Mouse (Mus musculus): ENCODE measurements at regions not wholly inside any gene's neighbourhood (a gene's known extent, or its start where the extent isn't known, plus 50 kb on each side); places are given as distances from the start of the nearest gene placed in this dataset.

DNA sequence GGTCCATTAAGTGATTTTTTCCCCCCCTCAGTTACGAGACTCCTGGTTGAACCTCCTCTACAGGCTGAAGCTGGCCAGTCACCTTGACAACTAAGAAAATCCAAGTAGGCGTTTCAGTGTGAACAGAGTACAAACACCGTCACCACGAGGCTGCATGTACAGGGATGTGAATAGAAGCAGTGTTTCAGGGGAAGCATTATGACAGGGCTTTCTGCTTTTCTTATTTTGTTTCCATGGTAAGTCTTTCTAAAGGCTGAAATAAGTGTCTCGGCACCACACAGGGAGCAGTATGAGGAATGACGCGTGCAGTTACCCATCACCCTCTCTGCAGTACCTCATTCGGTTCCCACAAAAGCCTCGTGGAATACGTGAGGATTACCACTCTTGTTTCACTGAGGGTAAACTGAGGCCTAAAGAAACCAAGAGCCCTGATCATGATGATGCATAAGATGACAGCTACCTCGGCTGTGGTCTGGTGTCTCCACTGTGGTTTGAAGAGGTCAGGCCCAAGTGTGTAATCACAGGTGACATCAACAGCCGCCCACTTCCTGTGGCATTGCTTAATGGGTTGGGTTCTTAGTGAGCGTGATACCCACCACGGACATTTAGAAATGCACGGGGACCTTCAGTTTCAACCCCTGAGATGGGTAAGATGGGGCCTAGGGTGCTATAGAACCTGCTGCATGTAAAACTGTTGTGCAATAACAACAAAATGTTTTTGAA lies 230.5 kb downstream of the Foxo1 start:
- Histone ChIP-seq H3K4me2 (no peak overlapping the region), H3K27me3 (no peaks in the 10 kb centered on the region), H3K4me3 (replicated peaks) (no peak overlapping the region), H3K4me1 (peaks cover 6% of the 10 kb centered on the region; the same call in 1 of the 2 replicates), H3K27ac (no peak overlapping the region), H3K36me3 (no peaks in the 10 kb centered on the region), H3K9me3 (replicated peaks) (no peaks in the 10 kb centered on the region), H3K9ac (no peak overlapping the region)
- no peak for ATAC-seq (replicated peaks; ENCODE audit: low FRiP score)
- WGBS = 89% methylated on average over 15 of the region's 15 CpGs

DNA sequence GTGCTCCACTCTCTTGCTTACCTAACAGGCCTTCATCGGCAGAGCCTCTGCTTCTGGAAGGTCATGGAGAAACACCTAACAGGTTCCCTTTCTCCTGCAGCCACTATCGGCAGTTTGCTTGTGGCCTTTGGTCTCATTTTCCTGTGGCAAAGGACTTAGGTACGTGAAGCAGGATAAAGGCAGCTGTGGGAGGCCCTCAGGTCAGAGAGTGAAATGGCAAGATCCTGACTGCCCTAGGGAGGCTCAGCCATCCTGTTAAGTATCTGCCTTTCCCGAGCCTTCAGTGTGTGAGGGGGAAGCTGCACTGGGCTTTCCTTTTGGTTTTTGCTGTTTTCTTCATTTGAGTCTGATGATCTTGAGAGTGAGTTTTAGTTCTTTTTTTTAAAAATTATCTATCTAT lies 228.8 kb downstream of the Foxo1 start:
- no peak for ATAC-seq (replicated peaks; ENCODE audit: low FRiP score)
- no peaks in the 10 kb centered on the region for H3K9me3 ChIP-seq (replicated peaks)

DNA sequence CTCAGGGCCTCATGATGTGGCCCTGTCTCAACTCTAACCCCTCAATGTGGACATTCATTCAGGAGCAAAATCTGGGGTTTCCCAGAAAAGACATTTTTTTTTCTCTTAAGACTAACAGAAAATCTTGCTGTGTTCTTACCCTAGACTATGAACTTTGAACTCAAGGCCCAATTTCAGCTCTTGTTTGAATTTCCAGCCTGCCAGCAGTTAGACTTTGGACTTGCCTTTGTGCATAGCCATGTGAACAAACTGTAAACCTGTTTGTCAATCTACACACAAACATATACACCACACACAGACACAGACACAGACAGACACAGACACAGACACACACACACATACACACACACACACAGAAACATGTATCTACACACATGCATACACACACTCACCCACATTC lies 227.3 kb downstream of the Foxo1 start:
- Histone ChIP-seq H3K27ac (no peak overlapping the region), H3K36me3 (no peaks in the 10 kb centered on the region), H3K27me3 (no peaks in the 10 kb centered on the region), H3K4me2 (no peak overlapping the region), H3K9ac (no peak overlapping the region), H3K9me3 (replicated peaks) (no peaks in the 10 kb centered on the region), H3K4me3 (replicated peaks) (no peak overlapping the region), H3K4me1 (no peaks in the 10 kb centered on the region)
- no peak for ATAC-seq (replicated peaks; ENCODE audit: low FRiP score)

More for the DNA sequence above, 228.8 kb downstream of the Foxo1 start:
- Histone ChIP-seq H3K4me2 (no peak overlapping the region), H3K27ac (no peak overlapping the region), H3K36me3 (no peaks in the 10 kb centered on the region), H3K27me3 (no peaks in the 10 kb centered on the region), H3K9ac (no peak overlapping the region), H3K4me1 (0 out of 2 replicates have a peak, but pooled peaks cover 2% of the 10 kb centered on the region), H3K4me3 (replicated peaks) (no peak overlapping the region)
- 77% methylated on average over 4 of the region's 4 CpGs for WGBS

DNA sequence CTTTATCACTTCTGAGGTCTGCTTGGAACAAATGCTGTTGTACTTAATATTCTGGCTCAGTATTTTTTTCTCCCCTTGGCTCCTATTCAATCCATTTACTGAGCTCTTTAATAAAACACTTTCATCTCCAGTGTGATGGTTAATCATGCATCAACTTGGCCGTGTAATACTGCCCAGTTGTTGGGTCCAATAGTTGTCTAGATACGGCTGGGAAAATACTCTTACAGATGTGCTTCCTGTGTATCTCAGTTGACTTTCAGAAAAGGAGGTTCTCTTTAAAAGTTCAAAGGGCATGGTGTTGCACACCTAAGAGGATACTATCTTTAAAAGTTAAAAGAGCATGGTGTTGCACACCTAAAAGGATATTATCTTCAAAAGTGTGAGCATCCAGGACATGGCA lies 226.8 kb downstream of the Foxo1 start:
- no peak overlapping the region for H3K27ac ChIP-seq

DNA sequence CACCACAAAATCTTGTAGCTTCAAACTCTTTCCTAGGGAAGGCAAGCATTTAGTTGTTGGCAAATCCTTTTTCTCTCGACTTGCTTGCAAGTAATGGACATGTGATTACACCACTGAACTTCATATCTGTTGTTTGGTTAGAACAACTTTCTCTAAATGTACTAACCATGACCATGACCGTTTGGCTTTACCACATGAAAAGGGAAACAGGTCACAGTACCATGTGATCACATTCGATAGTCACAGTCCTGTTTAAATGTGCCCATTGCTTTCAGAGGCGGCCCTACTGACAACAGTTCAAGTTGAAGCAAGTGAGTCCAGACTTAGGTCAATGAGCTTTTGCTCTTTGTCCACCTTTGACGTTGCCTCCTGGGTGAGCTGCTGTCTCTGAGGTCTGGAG lies 211.1 kb downstream of the Foxo1 start:
- no peak overlapping the region for H3K4me2 ChIP-seq
- WGBS = 82% methylated on average over 5 of the region's 5 CpGs
- H3K9me3 ChIP-seq (replicated peaks) = no peaks in the 10 kb centered on the region
- no peaks in the 10 kb centered on the region for H3K27me3 ChIP-seq
- H3K4me1 ChIP-seq = no peaks in the 10 kb centered on the region
- no peak overlapping the region for H3K4me3 ChIP-seq (replicated peaks)
- no peak overlapping the region for H3K27ac ChIP-seq
- no peak for ATAC-seq (replicated peaks; ENCODE audit: low FRiP score)
- H3K36me3 ChIP-seq = no peaks in the 10 kb centered on the region
- no peak overlapping the region for H3K9ac ChIP-seq

More for the DNA sequence above, 226.8 kb downstream of the Foxo1 start:
- Histone ChIP-seq H3K27me3 (no peaks in the 10 kb centered on the region), H3K9me3 (replicated peaks) (no peaks in the 10 kb centered on the region), H3K36me3 (no peaks in the 10 kb centered on the region), H3K9ac (no peak overlapping the region), H3K4me2 (no peak overlapping the region), H3K4me3 (replicated peaks) (no peak overlapping the region), H3K4me1 (no peaks in the 10 kb centered on the region)
- 61% methylated on average over 2 of the region's 2 CpGs for WGBS
- ATAC-seq (replicated peaks; ENCODE audit: low FRiP score) = no peak

DNA sequence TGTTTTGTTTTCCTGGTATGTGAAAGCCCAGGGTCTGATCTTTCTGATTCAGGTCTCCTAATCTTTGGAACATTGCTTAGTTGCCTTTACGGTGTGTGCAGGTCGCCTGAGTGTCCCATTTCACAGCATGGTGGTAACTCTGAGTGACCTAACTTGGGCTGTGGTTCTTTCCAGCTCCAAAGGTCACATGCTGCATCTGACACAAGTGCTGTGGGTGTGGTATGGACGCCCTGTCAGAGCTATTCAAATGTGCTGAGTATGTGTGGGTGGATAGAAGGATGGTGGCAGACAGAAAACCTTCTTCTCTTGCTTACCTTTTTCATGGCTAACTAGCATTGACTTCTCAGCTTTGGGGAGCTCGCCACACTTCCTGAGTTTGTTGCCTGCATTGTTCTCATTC lies 201.8 kb downstream of the Foxo1 start:
- Histone ChIP-seq H3K9ac (no peak overlapping the region), H3K36me3 (no peaks in the 10 kb centered on the region), H3K9me3 (replicated peaks) (peaks cover 12% of the 10 kb centered on the region), H3K4me3 (replicated peaks) (no peak overlapping the region), H3K27me3 (no peaks in the 10 kb centered on the region), H3K27ac (no peak overlapping the region), H3K4me1 (no peaks in the 10 kb centered on the region), H3K4me2 (no peak overlapping the region)
- 86% methylated on average over 4 of the region's 4 CpGs for WGBS
- no peak for ATAC-seq (replicated peaks; ENCODE audit: low FRiP score)

DNA sequence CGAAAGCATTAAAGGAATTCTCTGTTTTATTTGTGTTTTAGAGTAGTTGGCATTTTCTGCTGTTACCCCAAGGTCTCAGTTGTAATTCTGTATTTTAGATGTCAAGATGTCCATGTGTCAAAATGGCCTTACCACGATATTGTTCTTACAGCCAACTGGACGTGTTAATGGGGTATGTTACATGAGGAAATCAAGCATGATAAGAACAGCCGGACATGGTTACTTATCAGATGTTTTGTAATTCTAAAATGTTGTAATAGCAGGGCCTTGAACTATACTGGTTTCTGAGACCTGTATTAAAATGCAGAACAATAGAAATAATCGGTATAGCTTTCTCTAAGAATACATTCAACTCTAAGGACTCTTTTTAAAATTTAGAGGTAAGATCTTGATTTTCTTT lies 201.3 kb downstream of the Foxo1 start:
- H3K9me3 ChIP-seq (replicated peaks) = peaks cover 12% of the 10 kb centered on the region
- H3K9ac ChIP-seq = no peak overlapping the region
- no peak for ATAC-seq (replicated peaks; ENCODE audit: low FRiP score)
- H3K4me2 ChIP-seq = no peak overlapping the region
- H3K4me3 ChIP-seq (replicated peaks) = no peak overlapping the region
- WGBS = 83% methylated on average over 5 of the region's 5 CpGs
- no peaks in the 10 kb centered on the region for H3K4me1 ChIP-seq
- no peak overlapping the region for H3K27ac ChIP-seq
- no peaks in the 10 kb centered on the region for H3K27me3 ChIP-seq
- H3K36me3 ChIP-seq = no peaks in the 10 kb centered on the region

DNA sequence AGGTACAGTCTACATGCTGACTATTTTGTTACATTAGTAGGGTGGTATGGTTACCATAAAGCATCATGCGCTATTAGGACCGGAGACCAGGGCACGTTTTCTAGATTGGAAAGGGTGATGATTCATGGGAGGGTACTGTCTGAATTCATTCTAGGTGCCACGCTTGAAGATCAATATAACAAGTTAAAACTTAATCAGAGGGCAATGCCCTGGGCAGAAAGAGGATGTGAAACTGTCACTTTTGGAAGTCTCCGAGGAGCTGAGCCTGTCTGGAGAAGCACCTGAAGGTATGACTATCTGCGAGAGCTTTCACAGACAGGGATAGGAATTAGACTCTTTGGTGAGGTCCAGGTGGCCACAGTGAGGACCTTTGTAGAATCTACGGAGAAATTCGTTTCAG lies 200.2 kb downstream of the Foxo1 start:
- Histone ChIP-seq H3K9ac (no peak overlapping the region), H3K9me3 (replicated peaks) (peaks cover 12% of the 10 kb centered on the region), H3K36me3 (no peaks in the 10 kb centered on the region), H3K4me2 (no peak overlapping the region), H3K4me1 (0 out of 2 replicates have a peak, but pooled peaks cover 2% of the 10 kb centered on the region), H3K27me3 (no peaks in the 10 kb centered on the region), H3K4me3 (replicated peaks) (no peak overlapping the region), H3K27ac (no peak overlapping the region)
- WGBS = 89% methylated on average over 8 of the region's 8 CpGs
- ATAC-seq (replicated peaks; ENCODE audit: low FRiP score) = no peak

DNA sequence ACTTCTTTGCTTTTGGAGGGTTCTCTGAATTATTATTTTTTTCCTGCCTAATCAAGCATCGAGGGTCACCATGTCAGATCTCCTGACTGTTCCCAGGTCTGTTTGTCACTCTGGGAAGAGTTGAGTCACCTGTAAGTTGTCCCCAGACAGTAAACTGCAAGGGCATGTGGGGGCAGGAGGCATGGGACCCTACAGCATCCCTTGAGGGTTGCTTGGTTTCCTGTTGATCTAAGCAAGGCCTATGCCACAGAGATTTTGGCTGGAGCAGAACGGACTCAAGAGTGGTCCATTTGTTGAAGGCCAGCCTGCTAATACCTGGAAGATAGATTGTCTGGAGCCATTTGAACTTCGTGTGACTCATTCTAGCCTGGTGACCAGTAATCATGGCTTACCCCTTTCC lies 199.7 kb downstream of the Foxo1 start:
- H3K27ac ChIP-seq = no peak overlapping the region
- H3K36me3 ChIP-seq = no peaks in the 10 kb centered on the region
- H3K4me2 ChIP-seq = no peak overlapping the region
- WGBS = 63% methylated on average over 3 of the region's 3 CpGs
- ATAC-seq (replicated peaks; ENCODE audit: low FRiP score) = no peak
- no peak overlapping the region for H3K4me3 ChIP-seq (replicated peaks)
- H3K9ac ChIP-seq = no peak overlapping the region
- H3K27me3 ChIP-seq = no peaks in the 10 kb centered on the region
- 0 out of 2 replicates have a peak, but pooled peaks cover 2% of the 10 kb centered on the region for H3K4me1 ChIP-seq
- peaks cover 12% of the 10 kb centered on the region for H3K9me3 ChIP-seq (replicated peaks)

DNA sequence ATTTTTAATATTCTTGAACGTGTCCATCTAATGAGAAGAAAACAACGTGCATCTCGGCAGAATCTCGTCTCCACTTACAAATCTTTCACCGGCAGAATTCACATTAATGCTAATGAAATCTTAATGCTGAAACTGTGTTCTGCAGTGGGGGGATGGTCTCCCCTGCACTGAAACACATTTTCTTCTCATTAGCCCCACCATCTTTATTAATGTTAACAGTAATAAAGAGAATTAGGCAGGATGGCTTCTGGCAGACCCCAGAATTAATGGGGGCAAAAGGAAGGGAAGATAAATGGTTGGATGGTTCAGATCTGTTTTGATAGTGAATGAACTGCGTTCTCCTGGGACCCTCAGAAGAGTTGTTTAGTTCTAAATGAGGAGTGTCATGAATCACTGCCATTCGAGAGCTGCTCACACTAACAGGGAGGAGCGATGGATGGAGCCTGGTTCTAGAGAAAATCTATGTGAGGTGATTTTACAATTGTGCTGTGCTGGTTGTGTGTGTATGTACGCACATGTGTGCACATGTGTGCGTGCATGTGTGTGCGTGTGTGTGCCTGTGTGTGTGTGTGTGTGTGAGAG lies 198.9 kb downstream of the Foxo1 start:
- H3K4me2 ChIP-seq = no peak overlapping the region
- H3K27me3 ChIP-seq = no peaks in the 10 kb centered on the region
- 39% methylated on average over 11 of the region's 11 CpGs for WGBS
- 0 out of 2 replicates have a peak, but pooled peaks cover 2% of the 10 kb centered on the region for H3K4me1 ChIP-seq
- no peak overlapping the region for H3K27ac ChIP-seq
- no peaks in the 10 kb centered on the region for H3K36me3 ChIP-seq
- no peak overlapping the region for H3K4me3 ChIP-seq (replicated peaks)
- H3K9ac ChIP-seq = no peak overlapping the region
- ATAC-seq (replicated peaks; ENCODE audit: low FRiP score) = no peak
- H3K9me3 ChIP-seq (replicated peaks) = peaks cover 12% of the 10 kb centered on the region

DNA sequence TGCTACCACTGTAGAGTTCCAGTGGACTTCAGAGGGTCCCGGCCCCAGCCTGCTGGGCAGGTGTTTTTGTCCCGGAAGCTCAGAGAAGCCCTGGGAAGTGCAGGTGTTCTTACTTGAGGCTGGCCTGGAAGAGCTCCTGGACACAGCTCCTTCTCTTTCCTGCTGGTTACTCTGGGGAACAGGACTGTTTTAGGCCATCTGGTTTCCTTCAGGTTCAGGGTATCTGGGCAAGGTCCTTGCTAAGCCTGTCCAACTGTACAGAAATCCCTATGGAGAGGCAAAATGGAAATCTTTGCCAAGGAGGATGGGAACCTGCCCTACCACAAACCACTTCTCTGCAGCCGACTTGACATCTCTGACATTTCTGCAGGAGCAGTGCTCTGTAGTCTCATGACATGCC lies 198.4 kb downstream of the Foxo1 start:
- 68% methylated on average over 3 of the region's 3 CpGs for WGBS
- 0 out of 2 replicates have a peak, but pooled peaks cover 2% of the 10 kb centered on the region for H3K4me1 ChIP-seq
- peaks cover 12% of the 10 kb centered on the region for H3K9me3 ChIP-seq (replicated peaks)
- H3K4me2 ChIP-seq = no peak overlapping the region
- no peak overlapping the region for H3K27ac ChIP-seq
- no peak overlapping the region for H3K9ac ChIP-seq
- no peaks in the 10 kb centered on the region for H3K27me3 ChIP-seq
- no peak for ATAC-seq (replicated peaks; ENCODE audit: low FRiP score)
- H3K36me3 ChIP-seq = no peaks in the 10 kb centered on the region
- no peak overlapping the region for H3K4me3 ChIP-seq (replicated peaks)

DNA sequence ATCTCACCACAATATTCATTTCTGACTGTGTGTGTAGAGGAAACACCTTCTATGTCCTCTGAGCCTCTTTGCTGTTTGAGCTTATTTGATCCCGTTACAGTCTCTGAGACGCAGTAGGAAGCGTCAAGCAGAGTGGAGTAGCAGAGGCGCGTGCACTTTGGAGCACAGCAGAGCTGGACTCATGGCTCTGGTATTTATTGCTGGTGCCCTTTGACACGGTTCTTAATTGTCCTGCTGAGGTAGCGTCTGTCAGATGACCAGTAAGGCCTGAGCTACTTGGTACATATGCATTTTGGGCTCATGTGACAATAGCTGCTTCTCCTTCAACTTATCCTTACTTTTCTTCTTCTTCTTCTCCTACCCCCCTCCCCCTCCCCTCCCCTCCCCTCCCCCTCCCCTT lies 195.8 kb downstream of the Foxo1 start:
- no peaks in the 10 kb centered on the region for H3K9me3 ChIP-seq (replicated peaks)
- no peaks in the 10 kb centered on the region for H3K27me3 ChIP-seq
- no peak overlapping the region for H3K9ac ChIP-seq
- no peak overlapping the region for H3K27ac ChIP-seq
- peak; percentile 58; the same call in 1 of the 2 replicates for ATAC-seq (replicated peaks; ENCODE audit: low FRiP score)
- WGBS = 22% methylated on average over 7 of the region's 7 CpGs
- H3K4me1 ChIP-seq = 0 out of 2 replicates have a peak, but pooled peaks cover 2% of the 10 kb centered on the region
- no peaks in the 10 kb centered on the region for H3K36me3 ChIP-seq
- H3K4me2 ChIP-seq = no peak overlapping the region
- H3K4me3 ChIP-seq (replicated peaks) = no peak overlapping the region
